Mouse (Mus musculus) liver, embryonic 15.5 days (tissue): Measurements from ENCODE around the gene Smg6. TPM values are rescaled to one million over a fixed set of nuclear protein-coding genes. Genes with fewer than 3 reads are reported as not detected.

Experiments used
- ATAC-seq: fragments of 200-750 bp; cut with Nextera tagmentation; 2 replicates; pipeline ENCODE4 v1.8.0; 2017; ENCODE audit warnings: moderate number of reproducible peaks, mild to moderate bottlenecking, moderate library complexity; ENCODE audit not compliant: insufficient read depth
- H3K27ac ChIP-seq: fragments of 300-500 bp; sonication (generic); replicated peaks from 2 replicates; pipeline ENCODE4 v1.5.1; 2015; ENCODE audit warnings: mild to moderate bottlenecking, inconsistent platforms
- H3K27me3 ChIP-seq: fragments of 300-500 bp; sonication (generic); 2 replicates; pipeline ENCODE4 v1.6.1; 2015; ENCODE audit warnings: mild to moderate bottlenecking, inconsistent platforms
- H3K36me3 ChIP-seq: fragments of 300-500 bp; sonication (generic); replicated peaks from 2 replicates; pipeline ENCODE4 v1.6.1; 2015; ENCODE audit warnings: moderate library complexity, mild to moderate bottlenecking, inconsistent platforms
- H3K4me1 ChIP-seq: fragments of 300-500 bp; sonication (generic); replicated peaks from 2 replicates; pipeline ENCODE4 v1.6.1; 2015; ENCODE audit warnings: inconsistent platforms
- H3K4me2 ChIP-seq: fragments of 300-500 bp; sonication (generic); 2 replicates; pipeline ENCODE4 v1.6.1; 2015; ENCODE audit warnings: moderate library complexity, mild to moderate bottlenecking, inconsistent platforms
- H3K4me3 ChIP-seq: fragments of 300-500 bp; sonication (generic); replicated peaks from 2 replicates; pipeline ENCODE4 v1.5.1; 2015; ENCODE audit warnings: mild to moderate bottlenecking, inconsistent platforms
- H3K9ac ChIP-seq: fragments of 300-500 bp; sonication (generic); 2 replicates; pipeline ENCODE4 v1.6.1; 2015; ENCODE audit warnings: moderate library complexity, mild to moderate bottlenecking, inconsistent platforms
- H3K9me3 ChIP-seq: fragments of 300-500 bp; sonication (generic); replicated peaks from 2 replicates; pipeline ENCODE4 v1.6.1; 2016; ENCODE audit warnings: inconsistent platforms
- WGBS: fragments of 180-500 bp; shearing (Covaris S2); methylation state at CpG from one replicate; pipeline ENCODE4 v1.1.7; 2015; ENCODE audit warnings: mixed read lengths; ENCODE audit not compliant: insufficient replicate concordance; 5-methylcytosine and 5-hydroxymethylcytosine counted together
- polyA plus RNA-seq: library from polyadenylated mRNA; unstranded; fragments of >200 nt; fragmentation: Nextera tagmentation; extraction: Ambion mirVana; gene quantifications from 2 replicates; pipeline ENCODE4 v1.2.1, GENCODE M21; 2015

Gene Smg6
- polyA plus RNA-seq, 1 experiment from 2014 or later, result 4.5 TPM

DNA sequence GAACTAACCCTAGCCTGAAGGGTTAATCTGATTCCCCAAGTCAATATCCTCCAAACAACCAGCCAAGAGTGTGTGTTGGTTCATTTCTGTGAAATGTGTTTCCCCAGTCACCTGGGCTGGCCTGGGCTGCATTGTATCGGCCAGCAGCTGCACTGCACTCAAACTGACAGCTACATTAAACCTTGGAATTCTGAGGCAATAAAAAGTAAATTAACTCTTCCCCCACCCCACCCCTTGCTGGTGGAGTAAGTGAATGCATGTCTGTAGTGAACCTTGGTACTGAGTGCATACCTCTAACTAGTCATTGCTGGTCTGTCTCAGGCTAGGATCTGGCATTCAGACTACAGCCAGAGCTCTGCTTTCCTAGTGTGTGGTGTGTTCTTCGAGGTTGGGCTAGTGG, 124.2 kb downstream of the Smg6 start:
- Histone ChIP-seq H3K27ac (no peak overlapping the region), H3K4me1 (peaks cover 14% of the 10 kb centered on the region), H3K36me3 (no peaks in the 10 kb centered on the region), H3K27me3 (no peaks in the 10 kb centered on the region), H3K4me3 (no peak overlapping the region), H3K9me3 (no peaks in the 10 kb centered on the region), H3K4me2 (no peak overlapping the region), H3K9ac (no peak overlapping the region)
- ATAC-seq, result no peak
- 58% methylated on average over 2 of the region's 2 CpGs for WGBS

- Histone ChIP-seq H3K36me3 (no peaks in the 10 kb centered on the region), H3K27ac (no peak overlapping the region), H3K4me3 (no peak overlapping the region), H3K4me2 (no peak overlapping the region), H3K9me3 (no peaks in the 10 kb centered on the region), H3K27me3 (no peaks in the 10 kb centered on the region), H3K9ac (no peak overlapping the region), H3K4me1 (peaks cover 14% of the 10 kb centered on the region)
- peak; percentile 24; the same call in 1 of the 2 replicates for ATAC-seq
- 78% methylated on average over 1 of the region's 1 CpGs for WGBS
Observed at GRCm38 (mm10) chr11:75051239-75051638, 125.6 kb downstream of the Smg6 start.

GRCm38 (mm10) chr11:75051712-75052550, 126.3 kb downstream of the Smg6 start:
- Histone ChIP-seq H3K27me3 (no peaks in the 10 kb centered on the region), H3K9me3 (no peaks in the 10 kb centered on the region), H3K4me1 (peaks cover 14% of the 10 kb centered on the region), H3K36me3 (no peaks in the 10 kb centered on the region), H3K4me3 (no peak overlapping the region), H3K27ac (peak overlapping the region; percentile 1; the same call in 1 of the 2 replicates), H3K4me2 (no peak overlapping the region), H3K9ac (no peak overlapping the region)
- peak; percentile 59 for ATAC-seq
- 46% methylated on average over 13 of the region's 13 CpGs for WGBS

DNA sequence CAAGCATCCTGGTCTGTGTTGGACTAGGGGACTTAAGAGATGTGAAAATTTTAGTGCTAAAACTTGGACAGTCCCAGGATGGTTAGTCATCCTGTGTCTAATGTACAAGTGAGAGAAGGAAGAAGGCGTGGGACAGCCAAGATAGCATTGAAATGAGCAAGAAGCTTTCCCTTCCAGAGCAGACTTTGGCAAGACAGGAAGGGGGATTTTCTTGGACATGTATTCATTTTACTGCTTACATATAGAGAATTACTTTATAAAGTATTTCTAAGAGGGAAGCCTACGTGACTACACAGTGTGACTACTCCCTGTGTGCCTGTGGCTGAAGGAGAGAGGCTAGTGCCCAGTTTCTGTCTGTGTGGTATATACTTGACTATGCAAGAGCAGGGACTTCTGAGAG, 127.4 kb downstream of the Smg6 start:
- H3K4me3 ChIP-seq, result no peak overlapping the region
- peaks cover 14% of the 10 kb centered on the region for H3K4me1 ChIP-seq
- no peak overlapping the region for H3K9ac ChIP-seq
- no peak overlapping the region for H3K4me2 ChIP-seq
- no peak for ATAC-seq
- H3K27me3 ChIP-seq, result no peaks in the 10 kb centered on the region
- H3K9me3 ChIP-seq, result no peaks in the 10 kb centered on the region
- 0 out of 2 replicates have a peak overlapping the region, but pooled peaks have one; percentile 7 for H3K27ac ChIP-seq
- 63% methylated on average over 2 of the region's 2 CpGs for WGBS
- no peaks in the 10 kb centered on the region; the same call in 1 of the 2 replicates for H3K36me3 ChIP-seq

GRCm38 (mm10) chr11:75053722-75054121, 128.1 kb downstream of the Smg6 start:
- H3K9ac ChIP-seq, result no peak overlapping the region

DNA sequence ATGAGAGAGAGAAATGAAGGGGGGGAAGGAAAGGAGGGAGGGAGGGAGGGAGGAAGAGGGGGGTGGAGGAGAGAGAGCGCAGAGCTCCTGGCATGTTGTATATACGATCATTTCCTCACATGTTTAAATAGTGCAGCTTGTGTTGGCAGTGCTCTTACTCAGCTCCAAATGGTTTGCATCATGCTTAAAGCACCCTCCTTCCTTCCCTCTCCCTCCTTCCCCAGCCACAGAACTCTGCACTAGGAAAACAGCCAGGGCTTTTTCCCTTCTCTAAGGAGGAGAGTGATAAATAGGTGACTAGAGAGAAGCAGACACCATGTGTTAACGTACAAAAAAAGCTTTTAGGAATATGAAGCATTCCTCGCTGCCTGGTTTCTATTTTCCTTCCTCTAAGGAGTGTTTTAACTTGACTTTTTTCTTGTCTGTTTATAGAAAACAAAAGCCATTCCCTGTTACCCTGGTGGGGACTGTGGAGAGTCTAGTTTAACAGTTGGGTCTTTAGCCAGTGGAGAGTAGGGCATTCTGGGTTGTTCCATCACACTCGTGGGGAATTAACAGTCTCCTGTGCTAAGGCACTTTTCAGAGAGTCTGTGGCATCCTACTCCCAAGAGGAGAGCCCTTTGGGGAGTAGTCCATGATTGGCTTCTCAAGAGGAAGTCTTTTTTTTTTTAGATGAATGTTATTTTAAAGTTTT, 128.7 kb downstream of the Smg6 start:
- peaks cover 13% of the 10 kb centered on the region for H3K4me1 ChIP-seq
- H3K27ac ChIP-seq, result peak overlapping the region; percentile 38; the same call in 1 of the 2 replicates
- no peak overlapping the region for H3K4me3 ChIP-seq
- 62% methylated on average over 5 of the region's 5 CpGs for whole genome bisulfite sequencing
- no peaks in the 10 kb centered on the region for H3K9me3 ChIP-seq
- no peaks in the 10 kb centered on the region for H3K27me3 ChIP-seq
- H3K4me2 ChIP-seq, result no peak overlapping the region
- H3K9ac ChIP-seq, result no peak overlapping the region
- H3K36me3 ChIP-seq, result no peaks in the 10 kb centered on the region; the same call in 1 of the 2 replicates
- ATAC-seq, result 0 out of 2 replicates have a peak, but pooled peaks have one; percentile 9

More at GRCm38 (mm10) chr11:75053722-75054121, 128.1 kb downstream of the Smg6 start:
- 67% methylated on average over 7 of the region's 7 CpGs for WGBS
- Histone ChIP-seq H3K9me3 (no peaks in the 10 kb centered on the region), H3K4me3 (no peak overlapping the region), H3K27me3 (no peaks in the 10 kb centered on the region), H3K4me2 (no peak overlapping the region), H3K4me1 (peaks cover 14% of the 10 kb centered on the region), H3K36me3 (no peaks in the 10 kb centered on the region; the same call in 1 of the 2 replicates), H3K27ac (peak overlapping the region; percentile 9; the same call in 1 of the 2 replicates)
- ATAC-seq, result no peak

GRCm38 (mm10) chr11:75054878-75055214, 129.2 kb downstream of the Smg6 start:
- ATAC-seq, result no peak
- Histone ChIP-seq H3K4me1 (peaks cover 9% of the 10 kb centered on the region), H3K36me3 (no peaks in the 10 kb centered on the region; the same call in 1 of the 2 replicates), H3K4me3 (no peak overlapping the region), H3K4me2 (no peak overlapping the region), H3K9ac (no peak overlapping the region), H3K27me3 (no peaks in the 10 kb centered on the region), H3K9me3 (no peaks in the 10 kb centered on the region), H3K27ac (no peak overlapping the region)
- 80% methylated on average over 3 of the region's 3 CpGs for WGBS

GRCm38 (mm10) chr11:75062650-75063049, 137.0 kb downstream of the Smg6 start:
- WGBS, result 76% methylated on average over 6 of the region's 6 CpGs
- Histone ChIP-seq H3K27me3 (no peaks in the 10 kb centered on the region), H3K4me1 (no peaks in the 10 kb centered on the region), H3K27ac (no peak overlapping the region), H3K9ac (no peak overlapping the region), H3K4me2 (no peak overlapping the region), H3K4me3 (no peak overlapping the region), H3K9me3 (no peaks in the 10 kb centered on the region), H3K36me3 (no peaks in the 10 kb centered on the region; the same call in 1 of the 2 replicates)
- no peak for ATAC-seq

GRCm38 (mm10) chr11:75064266-75064665, 138.6 kb downstream of the Smg6 start:
- Histone ChIP-seq H3K4me2 (no peak overlapping the region), H3K4me1 (no peaks in the 10 kb centered on the region), H3K9me3 (no peaks in the 10 kb centered on the region), H3K27ac (no peak overlapping the region), H3K27me3 (no peaks in the 10 kb centered on the region), H3K9ac (no peak overlapping the region), H3K36me3 (no peaks in the 10 kb centered on the region), H3K4me3 (no peak overlapping the region)
- no peak for ATAC-seq
- 73% methylated on average over 1 of the region's 1 CpGs for WGBS

DNA sequence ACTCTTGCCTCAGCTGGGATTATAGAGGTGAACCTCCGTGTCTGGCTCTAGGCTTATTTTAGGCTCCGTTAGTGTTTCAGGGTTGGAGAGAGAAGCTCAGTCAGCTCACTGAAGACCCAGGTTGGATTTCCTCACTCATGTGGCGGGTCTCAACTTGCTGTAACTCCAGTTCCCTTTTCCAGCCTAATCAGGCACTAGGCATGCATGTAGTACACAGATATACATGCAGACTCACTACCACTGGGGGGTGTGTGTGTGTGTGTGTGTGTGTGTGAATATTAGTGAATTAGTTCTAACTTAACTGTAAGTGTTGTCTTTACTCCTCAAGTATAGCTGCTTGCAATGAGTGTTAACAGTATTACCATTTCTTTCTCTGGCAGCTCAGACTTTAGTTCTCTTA, 145.7 kb downstream of the Smg6 start:
- 59% methylated on average over 3 of the region's 3 CpGs for WGBS
- H3K27me3 ChIP-seq, result no peaks in the 10 kb centered on the region
- H3K4me3 ChIP-seq, result no peak overlapping the region
- no peak for ATAC-seq
- H3K4me1 ChIP-seq, result no peaks in the 10 kb centered on the region
- no peak overlapping the region for H3K9ac ChIP-seq
- no peak overlapping the region for H3K27ac ChIP-seq
- H3K36me3 ChIP-seq, result no peaks in the 10 kb centered on the region
- H3K4me2 ChIP-seq, result no peak overlapping the region
- H3K9me3 ChIP-seq, result no peaks in the 10 kb centered on the region

DNA sequence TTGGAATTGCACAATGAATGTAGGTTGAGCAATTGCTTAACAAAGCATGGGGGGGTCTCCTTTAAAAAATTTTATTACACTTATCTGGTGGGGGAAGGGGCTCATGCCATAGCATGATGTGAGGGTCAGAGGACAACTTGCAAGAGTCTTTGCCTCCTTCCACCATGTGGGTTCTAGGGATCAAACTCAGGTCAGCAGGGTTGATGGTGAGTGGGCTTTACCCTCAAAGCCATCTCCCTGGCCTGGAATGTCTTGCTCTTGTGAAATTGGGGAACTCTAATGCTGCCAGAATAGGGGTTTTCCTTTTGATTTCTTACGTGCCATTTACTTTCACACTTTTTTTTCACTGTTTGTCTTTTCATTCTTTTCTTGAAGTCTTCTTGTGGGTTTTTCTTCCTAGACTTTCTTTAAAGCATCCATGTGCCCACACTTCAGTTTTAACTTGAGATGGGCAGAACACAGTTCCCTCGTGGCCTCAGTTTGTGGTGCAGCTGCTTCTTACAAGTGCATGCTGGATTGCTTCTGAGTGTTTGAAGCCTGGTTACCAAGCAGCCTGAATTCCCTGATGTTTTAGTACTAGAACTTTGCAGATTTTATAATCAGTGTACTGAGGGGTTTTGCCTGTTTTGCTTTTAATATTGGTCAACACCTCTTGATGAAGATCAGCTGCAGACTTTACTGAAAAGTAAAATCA, 147.5 kb downstream of the Smg6 start:
- Histone ChIP-seq H3K4me1 (no peaks in the 10 kb centered on the region), H3K9ac (no peak overlapping the region), H3K27me3 (no peaks in the 10 kb centered on the region), H3K9me3 (no peaks in the 10 kb centered on the region), H3K4me2 (no peak overlapping the region), H3K36me3 (no peaks in the 10 kb centered on the region), H3K4me3 (no peak overlapping the region), H3K27ac (no peak overlapping the region)
- ATAC-seq, result no peak
- 49% methylated on average over 2 of the region's 2 CpGs for WGBS
